Mouse (Mus musculus) layer of hippocampus, postnatal 25 days (tissue): ENCODE data around the gene Ndel1. TPM values are rescaled to one million over a fixed set of nuclear protein-coding genes. Genes with fewer than 3 reads are reported as not detected.
"Not testable (repeated sequence)": the region's sequence is repeated elsewhere in the genome, so short reads cannot be mapped to it uniquely, and the experiment has no call there.

Experiments
- DNase-seq, 2 experiments: peaks; one replicate each; pipeline ENCODE4 v3.0.0; 2022; ENCODE audit warnings: mixed read lengths in 2 of 2, low spot score in 1 of 2; ENCODE audit errors: extremely low spot score in 1 of 2
- total RNA-seq, 2 experiments: library from RNA; stranded (reverse); gene quantifications; 2 replicates each; pipeline ENCODE4 v1.2.3; 2021

The Ndel1 gene
- total RNA-seq, 2 experiments from 2014 or later = 88.5 to 90.3 TPM

- peak in 1 of 2 experiments; percentile 46 for DNase-seq
Observed at GRCm38 (mm10) chr11:68852486-68852901, 19.2 kb downstream of the Ndel1 start.

- DNase-seq = no peak
Observed at GRCm38 (mm10) chr11:68851644-68852485, 19.8 kb downstream of the Ndel1 start.

- DNase-seq = no peak
Observed at GRCm38 (mm10) chr11:68850862-68851261, 20.8 kb downstream of the Ndel1 start.

GRCm38 (mm10) chr11:68839606-68840005 is 32.1 kb downstream of the Ndel1 start:
- no peak for DNase-seq

- DNase-seq = no peak
Observed at GRCm38 (mm10) chr11:68835034-68835433, 36.6 kb downstream of the Ndel1 start.

GRCm38 (mm10) chr11:68833593-68833992 is 38.1 kb downstream of the Ndel1 start:
- DNase-seq = no peak

- no peak for DNase-seq
Observed at GRCm38 (mm10) chr11:68832793-68833192, 38.9 kb downstream of the Ndel1 start.

- not testable (repeated sequence) for DNase-seq
Observed at GRCm38 (mm10) chr11:68831580-68831979, 40.1 kb downstream of the Ndel1 start.

GRCm38 (mm10) chr11:68826735-68827134 is 44.9 kb downstream of the Ndel1 start:
- DNase-seq = no peak

- DNase-seq = no peak
Observed at GRCm38 (mm10) chr11:68822326-68822725, 49.3 kb downstream of the Ndel1 start.

- DNase-seq = no peak
Observed at GRCm38 (mm10) chr11:68819226-68819805, 52.3 kb downstream of the Ndel1 start.

GRCm38 (mm10) chr11:68818416-68818815 is 53.2 kb downstream of the Ndel1 start:
- no peak for DNase-seq

- DNase-seq = no peak
Observed at GRCm38 (mm10) chr11:68811881-68812577, 59.6 kb downstream of the Ndel1 start.

- peak; percentile 70 to 92 for DNase-seq
Observed at GRCm38 (mm10) chr11:68807787-68808186, 63.9 kb downstream of the Ndel1 start.

- no peak for DNase-seq
Observed at GRCm38 (mm10) chr11:68805148-68805547, 66.5 kb downstream of the Ndel1 start.

- no peak for DNase-seq
Observed at GRCm38 (mm10) chr11:68798258-68798657, 73.4 kb downstream of the Ndel1 start.

GRCm38 (mm10) chr11:68791794-68792193 is 79.9 kb downstream of the Ndel1 start:
- no peak for DNase-seq

GRCm38 (mm10) chr11:68790720-68791119 is 80.9 kb downstream of the Ndel1 start:
- no peak for DNase-seq

- DNase-seq = no peak
Observed at GRCm38 (mm10) chr11:68787222-68787621, 84.4 kb downstream of the Ndel1 start.

- DNase-seq = no peak
Observed at GRCm38 (mm10) chr11:68785813-68786212, 85.8 kb downstream of the Ndel1 start.

- DNase-seq = no peak
Observed at GRCm38 (mm10) chr11:68782336-68782735, 89.3 kb downstream of the Ndel1 start.
